Mouse (Mus musculus) heart, postnatal 0 days (tissue): ENCODE data around the gene Vmp1.

ENCODE experiments used
- CTCF ChIP-seq: IDR thresholded peaks from 2 replicates; pipeline ENCODE4 v1.5.1; 2016; ENCODE audit warnings: antibody characterized with exemption, control low read depth, low read depth
- EP300 ChIP-seq: IDR thresholded peaks from 2 replicates; pipeline ENCODE4 v1.6.1; 2016; ENCODE audit warnings: antibody characterized with exemption, low read depth

- TF ChIP-seq CTCF (no peak), EP300 (no peak)
These were observed 93.6 kb downstream of the Vmp1 start for GRCm38 (mm10) chr11:86590066-86590465.
